Mouse (Mus musculus) T-helper 17 cell (primary cell): ENCODE results near the gene Cdkn1b.

Source experiments
- in situ Hi-C, 2 experiments: fragments of 300-600 bp; cut with MboI, MseI; formaldehyde crosslinking; loops; 1 replicate in 1 of 2; 2 replicates in 1 of 2; pipeline ENCODE4 v1.15.1; 2025; ENCODE audit warnings: high pct_unique_total_duplicates in 2 of 2

Cdkn1b gene

DNA sequence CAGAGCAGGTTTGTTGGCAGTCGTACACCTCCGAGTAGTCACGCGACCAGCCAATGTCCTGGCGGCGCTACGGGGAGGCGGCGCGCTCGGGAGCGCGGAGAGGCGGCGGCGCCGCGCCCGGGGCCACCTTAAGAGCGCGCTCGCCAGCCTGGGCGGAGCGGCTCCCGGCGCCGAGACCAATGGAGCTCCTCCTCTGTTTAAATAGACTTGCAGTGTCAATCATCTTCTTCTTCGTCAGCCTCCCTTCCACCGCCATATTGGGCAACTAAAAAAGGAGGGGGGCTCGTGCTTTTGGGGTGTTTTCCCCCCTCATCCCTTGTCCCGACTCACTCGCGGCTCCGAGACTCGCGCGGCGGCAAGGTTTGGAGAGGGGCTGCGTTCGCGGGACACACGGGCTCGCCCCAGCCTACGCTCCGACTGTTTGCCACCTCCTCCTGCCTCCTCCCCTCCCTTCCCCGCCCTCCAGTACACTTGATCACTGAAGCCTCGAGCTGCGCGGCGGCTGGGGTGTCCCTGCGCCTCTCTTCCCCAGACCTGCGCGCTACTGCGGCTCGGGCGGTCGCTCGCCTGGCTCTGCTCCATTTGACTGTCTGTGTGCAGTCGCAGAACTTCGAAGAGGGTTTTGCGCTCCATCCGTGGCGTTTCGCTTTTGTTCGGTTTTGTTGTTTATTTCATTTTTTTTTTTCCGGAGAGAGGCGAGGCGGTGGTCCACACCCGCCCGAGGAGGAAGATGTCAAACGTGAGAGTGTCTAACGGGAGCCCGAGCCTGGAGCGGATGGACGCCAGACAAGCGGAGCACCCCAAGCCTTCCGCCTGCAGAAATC, at the start of gene Cdkn1b:
Gene Cdkn1b, plus strand, starts transcription at position 212 of the 824 bp plus-strand sequence.
- in situ Hi-C loops = loop anchor here in 1 of 2 experiments (5.0 to 25.0 kb wide), 3 partner anchors 886 to 1887 kb away; partner anchors contain the start of genes Etv6 and H2afj

GRCm38 (mm10) chr6:134870887-134871286, 49.3 kb upstream of the Cdkn1b start:
- in situ Hi-C loops = no loop called here

DNA sequence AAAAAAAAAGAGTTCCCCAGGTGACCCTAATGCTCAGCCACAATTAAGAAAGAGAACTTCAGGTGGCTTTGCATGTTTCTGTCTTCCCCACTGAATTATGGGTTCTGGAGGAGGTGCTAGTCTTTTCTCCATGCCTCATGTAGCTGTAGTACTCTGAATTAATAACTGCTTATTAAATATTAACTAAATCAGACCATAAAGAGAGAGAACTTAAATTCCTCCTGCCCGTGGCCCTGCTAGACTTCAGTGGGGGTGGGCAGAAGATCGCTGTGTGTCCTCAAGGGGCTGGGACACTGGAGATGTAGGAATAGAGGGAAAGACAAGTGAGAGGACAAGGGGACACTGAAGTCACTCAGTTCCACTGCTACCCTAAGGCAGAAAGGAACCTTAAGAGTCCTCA, 48.0 kb upstream of the Cdkn1b start:
- in situ Hi-C loops = no loop called here

- in situ Hi-C loops = no loop called here
These were observed 47.2 kb upstream of the Cdkn1b start for GRCm38 (mm10) chr6:134873018-134873417.

DNA sequence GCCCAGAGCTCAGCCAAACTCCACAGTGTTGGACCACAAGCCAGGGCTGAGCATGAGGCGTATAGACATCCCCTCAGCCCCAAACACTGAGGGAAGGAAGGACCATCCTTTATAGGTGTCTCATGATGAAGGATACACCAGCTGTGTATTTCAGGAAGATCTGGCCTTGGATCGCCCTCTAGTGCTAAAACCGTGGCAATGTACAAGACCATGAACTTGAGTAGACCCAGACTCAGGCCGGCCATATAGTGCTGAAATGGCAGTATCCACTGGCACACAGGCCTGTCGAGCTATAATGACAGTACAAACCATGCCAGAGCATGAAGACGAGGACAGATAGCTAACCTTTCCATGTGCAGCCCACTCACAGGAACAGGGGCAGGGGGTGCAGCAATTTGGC, 43.4 kb upstream of the Cdkn1b start:
- in situ Hi-C loops = loop anchor here (5.0 kb wide), 1 partner anchor 71 kb away; no protein-coding TSS in a partner anchor

- in situ Hi-C loops = loop anchor here (5.0 kb wide), 1 partner anchor 70 kb away; no protein-coding TSS in a partner anchor
These were observed 42.9 kb upstream of the Cdkn1b start for GRCm38 (mm10) chr6:134877276-134877675.

- in situ Hi-C loops = loop anchor here (5.0 kb wide), 1 partner anchor 69 kb away; no protein-coding TSS in a partner anchor
These were observed 42.3 kb upstream of the Cdkn1b start for GRCm38 (mm10) chr6:134877892-134878291.

DNA sequence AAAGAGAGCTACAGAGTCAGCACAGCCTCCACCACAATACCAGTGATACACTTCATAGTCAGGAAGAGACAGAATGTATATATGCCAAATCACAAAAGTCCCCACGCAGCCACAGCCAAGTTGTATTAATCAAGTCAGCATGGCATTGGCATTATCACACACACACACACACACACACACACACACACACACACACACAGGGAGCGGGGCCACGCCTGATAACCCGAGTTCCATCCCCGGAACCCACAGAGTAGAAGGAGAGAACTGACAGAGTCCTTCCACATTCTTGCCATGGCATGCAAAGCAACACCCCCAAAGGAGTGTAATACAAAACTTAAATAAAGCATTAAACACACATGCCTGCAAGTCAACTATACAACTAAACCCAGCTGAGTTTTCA, 40.6 kb upstream of the Cdkn1b start:
- in situ Hi-C loops = loop anchor here (5.0 kb wide), 1 partner anchor 68 kb away; no protein-coding TSS in a partner anchor

DNA sequence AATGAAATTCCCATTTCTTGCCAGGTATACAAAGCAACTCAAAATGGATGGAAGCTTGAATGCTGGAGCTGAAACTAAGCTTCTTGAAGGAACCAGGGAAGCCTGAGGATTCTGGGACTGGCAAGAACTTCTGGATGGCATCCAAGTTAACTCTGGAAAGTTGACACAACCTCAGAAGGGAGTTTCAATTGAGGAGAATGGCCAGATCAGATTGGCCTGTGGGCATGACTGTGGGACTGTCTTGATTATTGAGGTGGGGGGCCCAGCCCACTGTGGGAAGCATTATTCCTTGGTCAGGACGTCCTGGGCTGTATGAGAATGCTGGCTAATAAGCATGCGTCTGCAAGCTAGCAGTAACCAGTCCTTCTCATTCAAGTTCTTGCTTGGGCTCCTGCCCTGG, 40.2 kb upstream of the Cdkn1b start:
- in situ Hi-C loops = no loop called here

DNA sequence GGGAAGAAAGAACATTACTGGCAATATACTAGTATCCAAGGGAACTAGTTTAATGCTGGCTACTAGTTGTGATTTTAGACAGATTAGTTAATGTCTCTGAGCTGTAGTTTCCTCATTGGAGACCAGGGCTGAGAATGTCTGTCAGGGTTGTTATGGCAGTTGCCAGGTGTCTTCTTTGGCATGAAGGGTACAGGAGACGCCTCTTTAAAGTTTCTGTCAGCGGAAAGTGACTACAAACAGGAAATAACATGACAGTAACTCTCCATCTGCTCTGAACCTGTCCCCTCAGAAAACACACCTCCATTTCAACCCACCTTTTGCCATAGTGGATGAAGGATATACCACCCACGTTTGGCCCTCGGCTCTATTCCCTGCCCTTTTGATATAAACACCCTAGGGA, 36.5 kb upstream of the Cdkn1b start:
- in situ Hi-C loops = no loop called here

- in situ Hi-C loops = no loop called here
These were observed 34.7 kb upstream of the Cdkn1b start for GRCm38 (mm10) chr6:134885515-134885914.

DNA sequence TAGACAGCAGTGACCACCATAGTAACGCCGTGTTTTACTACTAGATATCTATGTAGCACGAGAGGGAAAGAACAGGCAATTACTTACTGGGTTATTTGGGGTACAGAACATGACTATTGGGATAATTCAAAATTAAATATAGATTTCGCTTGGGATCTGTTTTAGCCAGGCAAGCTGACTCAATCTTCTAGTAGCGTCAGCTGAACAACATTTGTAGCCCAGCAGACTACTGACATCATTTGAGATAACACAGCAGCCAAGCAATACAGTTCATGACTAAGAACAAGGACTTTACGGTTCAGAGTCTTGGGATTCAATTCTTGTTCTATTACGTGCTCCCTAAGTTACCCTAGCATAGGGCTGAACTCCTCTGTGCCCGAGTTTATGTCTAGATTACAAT, 33.7 kb upstream of the Cdkn1b start:
- in situ Hi-C loops = no loop called here

DNA sequence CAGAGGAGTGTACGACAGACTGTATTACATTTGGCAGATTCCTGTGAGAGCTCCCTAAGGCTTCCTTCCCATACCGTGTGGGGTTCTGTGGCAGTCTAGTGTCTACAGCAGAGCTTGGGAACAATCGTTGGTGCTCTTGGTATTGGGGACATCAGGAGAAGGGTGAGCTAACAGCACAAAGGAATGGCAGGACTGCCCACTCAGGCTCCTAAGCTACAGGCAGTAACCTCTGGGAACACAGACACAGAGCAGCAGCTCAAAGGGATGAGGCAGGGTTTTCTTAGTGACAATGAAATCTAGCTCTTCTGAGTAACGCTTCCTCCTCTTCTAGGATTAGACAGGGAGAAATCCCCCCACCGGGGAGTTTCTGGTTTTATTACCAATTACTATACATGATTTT, 33.2 kb upstream of the Cdkn1b start:
- in situ Hi-C loops = no loop called here

DNA sequence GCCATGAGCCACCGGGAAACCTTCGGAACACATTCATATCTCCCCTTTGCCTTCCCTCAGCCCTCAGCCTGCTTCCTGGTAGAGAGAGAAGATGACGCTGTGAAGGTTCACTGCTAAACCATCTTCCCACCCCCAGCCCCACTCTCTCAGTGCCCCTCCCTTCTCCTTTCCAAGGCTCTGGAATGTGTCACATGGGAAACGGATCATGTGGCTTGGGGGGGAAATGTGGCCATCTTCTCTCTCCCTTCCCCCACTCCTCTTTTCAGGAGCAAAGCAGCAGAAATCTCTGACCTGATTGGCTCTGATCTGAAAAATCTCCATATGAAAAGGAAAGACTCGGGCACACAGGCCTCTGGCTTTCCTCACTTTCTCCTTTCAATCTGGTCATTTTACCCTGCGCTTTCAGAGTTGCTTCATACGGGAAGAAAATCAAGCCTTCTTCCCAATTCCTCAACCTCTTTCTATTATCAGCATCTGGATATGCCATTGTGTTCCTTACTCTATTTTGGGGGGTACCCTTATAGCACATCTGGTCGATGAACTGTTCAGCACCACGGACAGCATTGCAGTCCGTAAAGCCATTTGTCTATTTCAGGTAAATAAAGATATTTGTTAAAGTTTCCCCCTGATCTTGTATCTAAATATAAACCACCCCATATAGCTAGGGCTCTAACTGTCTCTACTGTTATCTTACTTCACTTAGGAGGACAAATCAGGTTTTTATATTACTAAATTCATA, 32.3 kb upstream of the Cdkn1b start:
- in situ Hi-C loops = no loop called here

GRCm38 (mm10) chr6:134888563-134889017, 31.6 kb upstream of the Cdkn1b start:
- in situ Hi-C loops = no loop called here

- in situ Hi-C loops = no loop called here
These were observed 30.4 kb upstream of the Cdkn1b start for GRCm38 (mm10) chr6:134889763-134890162.

- in situ Hi-C loops = no loop called here
These were observed 29.8 kb upstream of the Cdkn1b start for GRCm38 (mm10) chr6:134890436-134890835.

GRCm38 (mm10) chr6:134896570-134897436, 23.4 kb upstream of the Cdkn1b start:
- in situ Hi-C loops = loop anchor here in 1 of 2 experiments (5.0 kb wide), 1 partner anchor 35 kb away; no protein-coding TSS in a partner anchor

DNA sequence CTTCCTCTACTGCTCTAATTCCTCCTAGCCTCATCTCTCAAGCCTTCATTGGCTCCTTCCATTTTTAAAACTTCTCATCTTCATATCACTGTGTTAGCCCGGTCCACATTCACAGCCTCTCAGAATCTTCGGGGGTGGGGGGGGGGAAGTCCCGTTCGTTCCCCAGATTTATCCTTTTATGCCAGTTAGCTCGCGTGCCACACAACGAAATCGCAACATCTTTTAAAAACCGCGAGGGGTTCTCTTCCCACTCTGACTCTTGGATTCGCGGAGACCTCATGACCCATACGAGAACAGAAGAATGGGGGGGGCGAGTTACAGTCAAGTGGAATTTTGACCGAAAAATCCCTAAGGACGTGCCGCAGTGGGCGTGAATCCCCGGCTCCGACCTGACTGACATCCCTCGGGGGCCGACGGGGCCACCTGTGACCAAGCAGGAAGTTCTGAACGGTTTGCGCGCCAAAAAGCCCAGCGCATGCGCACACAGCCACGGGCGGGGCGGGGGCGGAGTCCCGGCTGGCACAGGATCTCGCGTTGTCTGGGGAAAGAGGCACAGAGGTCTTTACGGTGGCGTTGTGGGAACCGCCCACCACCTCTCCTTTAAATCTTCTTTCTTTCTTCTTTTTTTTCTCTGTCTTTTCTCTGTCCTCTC, 22.6 kb upstream of the Cdkn1b start:
- in situ Hi-C loops = loop anchor here in 1 of 2 experiments (5.0 kb wide), 1 partner anchor 35 kb away; no protein-coding TSS in a partner anchor
